Mouse (Mus musculus) adipose tissue, adult 10 weeks (tissue): ENCODE data around the gene Bloc1s1. TPM values are rescaled to one million over a fixed set of nuclear protein-coding genes. Genes with fewer than 3 reads are reported as not detected.

ENCODE experiments used
- polyA plus RNA-seq: library from polyadenylated mRNA; stranded (reverse); fragments of 350-450 nt; fragmentation: Illumina TruSeq; extraction: RNeasy Lipid Tissue Mini Kit (QIAGEN cat#74804); gene quantifications from one replicate; pipeline ENCODE4 v1.2.3, GENCODE M21; 2014; ENCODE audit warnings: low read depth, low replicate concordance

Bloc1s1 gene
- 277 TPM for polyA plus RNA-seq

DNA sequence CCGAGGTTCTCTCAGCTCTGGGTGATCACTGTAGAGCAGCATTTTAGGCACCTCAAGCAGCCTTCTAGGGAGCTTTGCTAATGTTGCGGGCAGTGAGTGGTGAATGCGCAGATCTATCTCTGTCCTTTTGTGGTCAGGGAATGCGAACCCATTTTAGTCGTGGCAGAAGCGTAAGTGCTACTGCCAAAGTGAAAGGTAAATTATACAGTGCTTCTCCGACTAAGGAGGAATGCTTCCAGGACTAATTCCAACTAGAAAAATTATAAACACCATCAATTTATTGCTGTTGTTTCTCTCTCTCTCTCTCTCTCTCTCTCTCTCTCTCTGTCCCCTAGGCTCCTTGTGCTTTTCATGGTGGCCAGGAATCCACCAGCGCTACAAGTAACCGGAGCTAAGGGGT, at the start of gene Bloc1s1:
Gene Bloc1s1 (minus strand): TSS at position 101 of the 400 bp plus-strand sequence.

GRCm38 (mm10) chr10:128960590-128961584, 37.1 kb upstream of the Bloc1s1 start, which contains the start of gene Mettl7b:
TSS of gene Mettl7b (minus strand) at chr10:128960988.

GRCm38 (mm10) chr10:128933574-128933973, 9.7 kb upstream of the Bloc1s1 start, which contains the start of gene Itga7:
TSS of gene Itga7 (plus strand) at chr10:128933818.

DNA sequence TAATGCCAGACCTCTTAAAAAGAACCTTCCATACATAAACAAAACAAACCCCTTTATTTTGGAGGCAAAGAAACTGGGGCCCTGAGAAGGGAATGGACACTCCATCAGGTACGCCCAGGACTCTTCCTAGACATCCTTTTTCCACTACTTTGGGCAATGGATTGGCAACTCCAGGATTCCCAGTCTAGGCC, 1.1 kb downstream of the Bloc1s1 start, which contains the start of gene Rdh5:
Gene Rdh5 (minus strand): TSS at position 67 of the 191 bp plus-strand sequence.

GRCm38 (mm10) chr10:128900698-128901097, 23.1 kb downstream of the Bloc1s1 start, which contains the start of gene Cd63:
TSS of gene Cd63 (plus strand) at chr10:128900989.

DNA sequence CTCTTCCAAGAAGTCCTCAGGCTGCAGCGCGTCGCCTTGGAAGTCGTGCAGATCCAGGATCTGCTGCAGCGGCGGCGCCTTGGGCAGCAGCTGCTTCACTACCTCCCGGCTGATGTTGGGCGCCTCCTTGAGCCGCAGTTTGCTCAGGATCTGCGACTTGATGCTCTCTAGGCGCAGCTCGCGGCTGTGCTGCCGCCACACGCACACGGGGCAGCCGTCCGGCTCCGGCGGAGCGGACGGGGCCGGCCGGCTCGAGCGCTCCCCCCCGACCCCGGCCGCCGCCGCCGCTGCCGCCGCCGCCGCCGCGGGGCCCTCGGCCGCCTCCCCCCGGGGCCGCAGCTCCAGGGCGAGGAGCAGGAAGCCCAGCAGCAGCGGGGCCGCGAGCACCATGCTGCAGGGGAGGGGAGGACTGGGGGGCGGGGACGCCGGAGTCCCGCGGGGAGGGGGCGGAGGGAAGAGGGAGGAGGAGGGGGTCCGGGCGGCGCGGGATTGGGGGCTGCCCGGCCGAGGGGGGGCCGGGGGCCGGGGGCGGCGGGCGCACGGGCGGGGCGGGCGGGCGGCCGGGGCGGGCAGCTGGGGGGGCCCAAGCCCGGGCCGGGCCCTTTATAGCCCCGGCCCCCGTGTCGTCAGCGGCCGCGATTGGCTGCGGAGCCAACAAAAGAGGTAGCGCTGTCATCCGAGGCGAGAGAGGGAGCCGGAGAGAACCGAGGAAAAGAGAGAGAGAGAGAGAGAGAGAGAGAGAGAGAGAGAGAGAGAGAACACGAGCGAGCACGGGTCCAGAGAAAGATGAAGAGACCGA, 32.3 kb downstream of the Bloc1s1 start, which contains the start of gene Gdf11:
Gene Gdf11 (minus strand): TSS at position 423 of the 799 bp plus-strand sequence.

Other genes with a start within 250 kb of the Bloc1s1 start
- gene Suox, start 250.0 kb downstream of the Bloc1s1 start, polyA plus RNA-seq, result 154 TPM
- gene Rab5b, start 227.8 kb downstream of the Bloc1s1 start, polyA plus RNA-seq, result 111 TPM
- 15.2 TPM for gene Pmel, start 219.8 kb downstream of the Bloc1s1 start, polyA plus RNA-seq
- 20.1 TPM for gene Cdk2, start 219.0 kb downstream of the Bloc1s1 start, polyA plus RNA-seq
- 16.4 TPM for gene Dgka, start 179.2 kb downstream of the Bloc1s1 start, polyA plus RNA-seq
- gene Pym1, start 176.1 kb downstream of the Bloc1s1 start, polyA plus RNA-seq, result 28.8 TPM
- gene Mmp19, start 133.1 kb downstream of the Bloc1s1 start, polyA plus RNA-seq, result 17.1 TPM
- gene Dnajc14, start 120.0 kb downstream of the Bloc1s1 start, polyA plus RNA-seq, result 44.6 TPM
- gene Tmem198b, start 119.7 kb downstream of the Bloc1s1 start, polyA plus RNA-seq, result 13.7 TPM
- 69.3 TPM for gene Sarnp, start 106.7 kb downstream of the Bloc1s1 start, polyA plus RNA-seq
- 96.5 TPM for gene Ormdl2, start 102.4 kb downstream of the Bloc1s1 start, polyA plus RNA-seq
- gene Gdf11, start 32.3 kb downstream of the Bloc1s1 start, polyA plus RNA-seq, result 1.6 TPM
- 549 TPM for gene Cd63, start 23.0 kb downstream of the Bloc1s1 start, polyA plus RNA-seq
- gene Rdh5, start 1.1 kb downstream of the Bloc1s1 start, polyA plus RNA-seq, result 16.9 TPM
- 54.8 TPM for gene Itga7, start 9.8 kb upstream of the Bloc1s1 start, polyA plus RNA-seq
- gene Mettl7b, start 37.0 kb upstream of the Bloc1s1 start, polyA plus RNA-seq, result 4.7 TPM
- not detected for gene Olfr9, start 65.4 kb upstream of the Bloc1s1 start, polyA plus RNA-seq
- gene Olfr763, start 86.8 kb upstream of the Bloc1s1 start, polyA plus RNA-seq, result not detected
- gene Olfr764-ps1, start 115.9 kb upstream of the Bloc1s1 start, polyA plus RNA-seq, result not detected
- not detected for gene Olfr765, start 126.0 kb upstream of the Bloc1s1 start, polyA plus RNA-seq
- gene Olfr766-ps1, start 144.9 kb upstream of the Bloc1s1 start, polyA plus RNA-seq, result not detected
- gene Olfr767, start 158.9 kb upstream of the Bloc1s1 start, polyA plus RNA-seq, result not detected
- gene Olfr768, start 175.3 kb upstream of the Bloc1s1 start, polyA plus RNA-seq, result not detected
- gene Olfr769, start 193.8 kb upstream of the Bloc1s1 start, polyA plus RNA-seq, result not detected
- gene Olfr770, start 215.0 kb upstream of the Bloc1s1 start, polyA plus RNA-seq, result not detected
- not detected for gene Olfr771, start 240.7 kb upstream of the Bloc1s1 start, polyA plus RNA-seq